Mouse (Mus musculus): ENCODE data around the gene Ccnyl1. TPM values are rescaled to one million over a fixed set of nuclear protein-coding genes. Genes with fewer than 3 reads are reported as not detected.

The Ccnyl1 gene
- polyA plus RNA-seq, 1 experiment = 31.6 TPM

- no peaks in the 10 kb centered on the region for H3K4me1 ChIP-seq (ENCODE audit: control insufficient read depth, insufficient read depth, low read length)
- H3K9me3 ChIP-seq (replicated peaks; ENCODE audit: control insufficient read depth, insufficient read depth, low read length, poor library complexity, severe bottlenecking) = no peaks in the 10 kb centered on the region
- no peak for TF ChIP-seq POLR2A (IDR thresholded peaks at IDR 0.05; ENCODE audit: insufficient read depth, low read length)
- no peak for TF ChIP-seq EP300 (IDR thresholded peaks at IDR 0.05; ENCODE audit: insufficient read depth, low read depth, low read length)
- TF ChIP-seq CTCF (IDR thresholded peaks at IDR 0.05; ENCODE audit: low read depth, low read length) = no peak
- H3K27ac ChIP-seq (ENCODE audit: insufficient read depth, low read length) = no peak overlapping the region
- peak overlapping the region; percentile 52 for H3K4me3 ChIP-seq (ENCODE audit: low read depth, low read length)
- H3K36me3 ChIP-seq (ENCODE audit: control insufficient read depth, insufficient read depth, low read length, poor library complexity, severe bottlenecking) = peaks cover 13% of the 10 kb centered on the region
- H3K27me3 ChIP-seq (ENCODE audit: control insufficient read depth, insufficient read depth, low read length, poor library complexity, severe bottlenecking) = no peaks in the 10 kb centered on the region
- H3K9ac ChIP-seq (ENCODE audit: low read depth, poor library complexity, severe bottlenecking) = peak overlapping the region; percentile 73
Observed at GRCm38 (mm10) chr1:64738661-64739082, 48.4 kb downstream of the Ccnyl1 start.

GRCm38 (mm10) chr1:64742741-64743408 is 52.6 kb downstream of the Ccnyl1 start:
- H3K4me3 ChIP-seq (ENCODE audit: low read depth, low read length) = no peak overlapping the region
- TF ChIP-seq POLR2A (IDR thresholded peaks at IDR 0.05; ENCODE audit: insufficient read depth, low read length) (no peak), EP300 (IDR thresholded peaks at IDR 0.05; ENCODE audit: insufficient read depth, low read depth, low read length) (no peak), CTCF (IDR thresholded peaks at IDR 0.05; ENCODE audit: low read depth, low read length) (no peak)
- no peaks in the 10 kb centered on the region for H3K36me3 ChIP-seq (ENCODE audit: control insufficient read depth, insufficient read depth, low read length, poor library complexity, severe bottlenecking)

GRCm38 (mm10) chr1:64744616-64745015 is 54.4 kb downstream of the Ccnyl1 start:
- H3K4me3 ChIP-seq (ENCODE audit: low read depth, low read length) = no peak overlapping the region

More at GRCm38 (mm10) chr1:64742741-64743408, 52.6 kb downstream of the Ccnyl1 start:
- Histone ChIP-seq H3K9ac (ENCODE audit: low read depth, poor library complexity, severe bottlenecking) (no peak overlapping the region), H3K27ac (ENCODE audit: insufficient read depth, low read length) (no peak overlapping the region), H3K4me1 (ENCODE audit: control insufficient read depth, insufficient read depth, low read length) (no peaks in the 10 kb centered on the region), H3K27me3 (ENCODE audit: control insufficient read depth, insufficient read depth, low read length, poor library complexity, severe bottlenecking) (no peaks in the 10 kb centered on the region), H3K9me3 (replicated peaks; ENCODE audit: control insufficient read depth, insufficient read depth, low read length, poor library complexity, severe bottlenecking) (no peaks in the 10 kb centered on the region)

DNA sequence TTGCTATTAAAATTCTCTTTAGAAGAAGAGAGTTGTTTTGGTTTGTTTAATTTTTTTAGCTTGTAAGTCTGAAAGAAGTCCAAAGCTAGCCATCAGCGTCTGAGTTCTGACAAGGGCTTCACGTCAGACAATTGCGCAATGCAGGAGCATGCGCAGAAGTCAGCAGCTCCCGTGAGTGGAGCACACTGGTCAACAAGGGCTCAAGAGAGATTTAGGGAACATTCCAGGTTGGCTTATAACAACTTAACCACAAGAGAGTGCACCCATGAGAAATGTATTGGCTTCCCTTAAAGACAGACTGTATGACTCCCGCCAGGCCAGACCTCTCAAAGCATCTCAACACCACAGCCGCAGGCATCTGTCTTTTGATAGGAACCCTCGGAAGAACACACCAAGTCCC is 62.9 kb downstream of the Ccnyl1 start:
- no peaks in the 10 kb centered on the region for H3K4me1 ChIP-seq (ENCODE audit: control insufficient read depth, insufficient read depth, low read length)
- H3K9me3 ChIP-seq (replicated peaks; ENCODE audit: control insufficient read depth, insufficient read depth, low read length, poor library complexity, severe bottlenecking) = no peaks in the 10 kb centered on the region
- no peak overlapping the region for H3K9ac ChIP-seq (ENCODE audit: low read depth, poor library complexity, severe bottlenecking)
- H3K27ac ChIP-seq (ENCODE audit: insufficient read depth, low read length) = no peak overlapping the region
- no peak for TF ChIP-seq EP300 (IDR thresholded peaks at IDR 0.05; ENCODE audit: insufficient read depth, low read depth, low read length)
- TF ChIP-seq POLR2A (IDR thresholded peaks at IDR 0.05; ENCODE audit: insufficient read depth, low read length) = no peak
- no peaks in the 10 kb centered on the region for H3K27me3 ChIP-seq (ENCODE audit: control insufficient read depth, insufficient read depth, low read length, poor library complexity, severe bottlenecking)
- no peaks in the 10 kb centered on the region for H3K36me3 ChIP-seq (ENCODE audit: control insufficient read depth, insufficient read depth, low read length, poor library complexity, severe bottlenecking)
- H3K4me3 ChIP-seq (ENCODE audit: low read depth, low read length) = no peak overlapping the region

More at GRCm38 (mm10) chr1:64744616-64745015, 54.4 kb downstream of the Ccnyl1 start:
- TF ChIP-seq CTCF (IDR thresholded peaks at IDR 0.05; ENCODE audit: low read depth, low read length) (no peak), POLR2A (IDR thresholded peaks at IDR 0.05; ENCODE audit: insufficient read depth, low read length) (no peak), EP300 (IDR thresholded peaks at IDR 0.05; ENCODE audit: insufficient read depth, low read depth, low read length) (no peak)
- no peaks in the 10 kb centered on the region for H3K27me3 ChIP-seq (ENCODE audit: control insufficient read depth, insufficient read depth, low read length, poor library complexity, severe bottlenecking)
- H3K9ac ChIP-seq (ENCODE audit: low read depth, poor library complexity, severe bottlenecking) = no peak overlapping the region
- no peaks in the 10 kb centered on the region for H3K36me3 ChIP-seq (ENCODE audit: control insufficient read depth, insufficient read depth, low read length, poor library complexity, severe bottlenecking)
- no peak overlapping the region for H3K27ac ChIP-seq (ENCODE audit: insufficient read depth, low read length)
- H3K9me3 ChIP-seq (replicated peaks; ENCODE audit: control insufficient read depth, insufficient read depth, low read length, poor library complexity, severe bottlenecking) = no peaks in the 10 kb centered on the region
- no peaks in the 10 kb centered on the region for H3K4me1 ChIP-seq (ENCODE audit: control insufficient read depth, insufficient read depth, low read length)

DNA sequence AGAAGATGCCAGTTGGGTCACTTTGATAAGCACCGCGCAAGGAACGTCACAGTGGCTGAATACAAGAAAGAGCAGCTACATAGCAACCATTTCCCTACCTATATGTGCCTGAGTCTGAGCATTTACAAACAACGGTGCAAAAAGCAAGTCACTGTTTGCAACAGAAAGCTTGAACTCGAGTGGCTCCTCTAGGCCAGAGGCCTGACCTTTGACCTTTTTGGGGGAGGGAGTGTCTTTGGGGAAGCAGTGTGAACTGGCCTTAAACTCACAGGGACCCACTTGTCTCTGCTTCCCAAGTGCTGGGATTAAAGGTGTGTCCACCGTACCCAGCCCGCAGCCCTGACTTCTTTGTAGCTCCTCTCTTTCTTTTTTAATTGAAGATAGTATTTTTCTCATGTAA is 63.4 kb downstream of the Ccnyl1 start:
- Histone ChIP-seq H3K9ac (ENCODE audit: low read depth, poor library complexity, severe bottlenecking) (no peak overlapping the region), H3K27ac (ENCODE audit: insufficient read depth, low read length) (no peak overlapping the region), H3K9me3 (replicated peaks; ENCODE audit: control insufficient read depth, insufficient read depth, low read length, poor library complexity, severe bottlenecking) (no peaks in the 10 kb centered on the region), H3K4me3 (ENCODE audit: low read depth, low read length) (no peak overlapping the region), H3K4me1 (ENCODE audit: control insufficient read depth, insufficient read depth, low read length) (no peaks in the 10 kb centered on the region), H3K36me3 (ENCODE audit: control insufficient read depth, insufficient read depth, low read length, poor library complexity, severe bottlenecking) (no peaks in the 10 kb centered on the region), H3K27me3 (ENCODE audit: control insufficient read depth, insufficient read depth, low read length, poor library complexity, severe bottlenecking) (no peaks in the 10 kb centered on the region)
- TF ChIP-seq CTCF (IDR thresholded peaks at IDR 0.05; ENCODE audit: low read depth, low read length) (no peak), EP300 (IDR thresholded peaks at IDR 0.05; ENCODE audit: insufficient read depth, low read depth, low read length) (no peak), POLR2A (IDR thresholded peaks at IDR 0.05; ENCODE audit: insufficient read depth, low read length) (no peak)

GRCm38 (mm10) chr1:64754658-64755057 is 64.4 kb downstream of the Ccnyl1 start:
- H3K27me3 ChIP-seq (ENCODE audit: control insufficient read depth, insufficient read depth, low read length, poor library complexity, severe bottlenecking) = no peaks in the 10 kb centered on the region
- no peak overlapping the region for H3K9ac ChIP-seq (ENCODE audit: low read depth, poor library complexity, severe bottlenecking)
- TF ChIP-seq POLR2A (IDR thresholded peaks at IDR 0.05; ENCODE audit: insufficient read depth, low read length) (no peak), CTCF (IDR thresholded peaks at IDR 0.05; ENCODE audit: low read depth, low read length) (no peak), EP300 (IDR thresholded peaks at IDR 0.05; ENCODE audit: insufficient read depth, low read depth, low read length) (no peak)
- H3K27ac ChIP-seq (ENCODE audit: insufficient read depth, low read length) = no peak overlapping the region
- no peak overlapping the region for H3K4me3 ChIP-seq (ENCODE audit: low read depth, low read length)
- H3K36me3 ChIP-seq (ENCODE audit: control insufficient read depth, insufficient read depth, low read length, poor library complexity, severe bottlenecking) = no peaks in the 10 kb centered on the region
- no peaks in the 10 kb centered on the region for H3K9me3 ChIP-seq (replicated peaks; ENCODE audit: control insufficient read depth, insufficient read depth, low read length, poor library complexity, severe bottlenecking)
- H3K4me1 ChIP-seq (ENCODE audit: control insufficient read depth, insufficient read depth, low read length) = no peaks in the 10 kb centered on the region

Measured in ES-Bruce4 (cell line).